Mouse (Mus musculus) limb, embryonic 14.5 days (tissue): Measurements from ENCODE around the gene Antxrl. TPM values are rescaled to one million over a fixed set of nuclear protein-coding genes. Genes with fewer than 3 reads are reported as not detected.

Experiments
- ATAC-seq: fragments of 200-750 bp; cut with Nextera tagmentation; 2 replicates; pipeline ENCODE4 v1.8.0; 2017; ENCODE audit warnings: low read depth, moderate number of reproducible peaks, moderate TSS enrichment; ENCODE audit not compliant: low FRiP score
- DNase-seq: peaks from one replicate; pipeline ENCODE4 v3.0.0-alpha.2; 2015; ENCODE audit warnings: low spot score
- H3K27ac ChIP-seq: fragments of 300-500 bp; sonication (generic); replicated peaks from 2 replicates; pipeline ENCODE4 v1.5.1; 2014; ENCODE audit warnings: low read depth, mild to moderate bottlenecking, low read length, moderate library complexity, mixed read lengths
- H3K27me3 ChIP-seq: fragments of 300-500 bp; sonication (generic); 2 replicates; pipeline ENCODE4 v1.6.1; 2014; ENCODE audit warnings: low read length, mixed read lengths; ENCODE audit not compliant: control insufficient read depth, insufficient read depth
- H3K36me3 ChIP-seq: fragments of 300-500 bp; sonication (generic); 2 replicates; pipeline ENCODE4 v1.6.1; 2014; ENCODE audit warnings: mild to moderate bottlenecking, low read length, moderate library complexity, mixed read lengths; ENCODE audit not compliant: control insufficient read depth, insufficient read depth
- H3K4me1 ChIP-seq: fragments of 300-500 bp; sonication (generic); 2 replicates; pipeline ENCODE4 v1.6.1; 2014; ENCODE audit warnings: antibody characterized with exemption, low read length, mixed read lengths; ENCODE audit not compliant: control insufficient read depth, insufficient read depth
- H3K4me2 ChIP-seq: fragments of 300-500 bp; sonication (generic); replicated peaks from 2 replicates; pipeline ENCODE4 v1.6.1; 2014; ENCODE audit warnings: low read depth, mild to moderate bottlenecking, low read length, moderate library complexity; ENCODE audit not compliant: severe bottlenecking
- H3K4me3 ChIP-seq: fragments of 300-500 bp; sonication (generic); replicated peaks from 2 replicates; pipeline ENCODE4 v1.5.1; 2014; ENCODE audit warnings: low read length
- H3K9ac ChIP-seq: fragments of 300-500 bp; sonication (generic); 2 replicates; pipeline ENCODE4 v1.6.1; 2014; ENCODE audit warnings: mild to moderate bottlenecking, low read depth, low read length, moderate library complexity; ENCODE audit not compliant: severe bottlenecking
- H3K9me3 ChIP-seq: fragments of 300-500 bp; sonication (generic); 2 replicates; pipeline ENCODE4 v1.6.1; 2016; ENCODE audit warnings: low read length; ENCODE audit not compliant: control insufficient read depth
- POLR2A ChIP-seq: fragments of 200-500 bp; IDR thresholded peaks from 2 replicates; pipeline ENCODE4 v1.8.0; 2012; ENCODE audit warnings: inconsistent platforms, mild to moderate bottlenecking, moderate library complexity, borderline replicate concordance; ENCODE audit not compliant: insufficient read depth, insufficient read length; ENCODE audit errors: extremely low read depth
- WGBS: fragments of 180-500 bp; shearing (Covaris S2); extraction: QIAGEN DNeasy Blood & Tissue Kit; methylation state at CpG from one replicate; pipeline ENCODE4 v1.1.7; 2014; 5-methylcytosine and 5-hydroxymethylcytosine counted together
- polyA plus RNA-seq, 2 experiments: library from polyadenylated mRNA; depleted of rRNA in 1 of 2; stranded (reverse) in 1 of 2; unstranded in 1 of 2; fragments of >200 nt; fragmentation: Nextera tagmentation in 1 of 2; extraction: Ambion mirVana in 1 of 2; gene quantifications; 2 replicates each; pipeline versions ENCODE4 v1.2.1 to v1.2.3; 2012 to 2014

Gene Antxrl
- polyA plus RNA-seq, 2 experiments: not detected

DNA sequence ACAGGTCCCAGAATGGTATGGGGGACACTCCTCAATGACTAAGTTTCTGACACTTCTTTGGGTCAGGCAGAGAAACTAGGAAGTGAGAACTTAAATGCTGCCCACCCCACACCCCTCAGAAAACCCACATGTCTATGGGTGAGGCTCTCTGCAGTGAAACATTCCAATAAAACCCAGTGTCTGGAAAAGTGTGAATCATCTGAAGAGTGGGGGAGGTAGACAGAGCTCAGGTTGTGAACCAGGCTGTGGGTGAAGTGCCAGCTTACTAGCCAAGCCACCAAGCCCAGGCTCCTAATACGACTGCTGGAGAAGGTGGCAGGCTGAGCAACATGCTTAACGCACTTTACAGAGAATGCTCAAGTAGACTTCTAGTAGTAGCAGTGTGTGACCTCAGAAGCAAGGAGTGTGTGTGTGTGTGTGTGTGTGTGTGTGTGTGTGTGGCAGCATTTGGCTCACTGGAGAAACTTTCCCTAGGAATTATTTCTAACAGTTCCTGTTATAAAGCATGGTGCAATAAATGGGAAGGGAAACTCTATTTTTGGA, 35.4 kb downstream of the Antxrl start:
- DNase-seq: no peak
- Histone ChIP-seq H3K27me3 (no peaks in the 10 kb centered on the region), H3K27ac (no peak overlapping the region), H3K4me2 (no peak overlapping the region), H3K4me3 (no peak overlapping the region), H3K9me3 (no peaks in the 10 kb centered on the region), H3K36me3 (no peaks in the 10 kb centered on the region), H3K9ac (no peak overlapping the region), H3K4me1 (peaks cover 6% of the 10 kb centered on the region; the same call in 1 of the 2 replicates)
- no peak for TF ChIP-seq POLR2A
- no peak for ATAC-seq
- WGBS: 50% methylated on average over 2 of the region's 2 CpGs

DNA sequence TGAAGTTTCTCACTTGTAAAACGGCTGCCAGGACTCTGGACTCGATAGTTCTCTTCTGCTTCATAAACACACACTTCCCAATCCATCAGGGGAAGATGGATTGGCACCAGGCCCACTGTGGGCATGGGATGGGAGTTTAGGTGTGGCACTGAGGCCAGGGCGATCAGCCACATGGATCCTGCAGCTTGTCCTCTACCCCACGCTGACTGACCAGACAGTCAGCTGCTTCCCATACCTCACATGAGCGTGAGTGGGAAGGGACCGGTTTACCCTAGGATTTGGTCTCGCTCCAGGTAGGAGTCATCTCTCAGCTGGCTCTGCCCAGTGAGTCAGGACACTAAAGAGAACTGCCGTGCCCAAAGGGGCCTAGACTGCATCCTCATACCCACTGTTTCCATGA, 37.3 kb downstream of the Antxrl start:
- ATAC-seq (no peak), DNase-seq (no peak)
- H3K4me3 ChIP-seq: no peak overlapping the region
- WGBS: 80% methylated on average over 8 of the region's 8 CpGs
- H3K4me1 ChIP-seq: peaks cover 6% of the 10 kb centered on the region; the same call in 1 of the 2 replicates
- no peak overlapping the region for H3K27ac ChIP-seq
- H3K9ac ChIP-seq: no peak overlapping the region
- H3K9me3 ChIP-seq: no peaks in the 10 kb centered on the region
- H3K36me3 ChIP-seq: no peaks in the 10 kb centered on the region
- no peaks in the 10 kb centered on the region for H3K27me3 ChIP-seq
- no peak for TF ChIP-seq POLR2A
- H3K4me2 ChIP-seq: no peak overlapping the region

DNA sequence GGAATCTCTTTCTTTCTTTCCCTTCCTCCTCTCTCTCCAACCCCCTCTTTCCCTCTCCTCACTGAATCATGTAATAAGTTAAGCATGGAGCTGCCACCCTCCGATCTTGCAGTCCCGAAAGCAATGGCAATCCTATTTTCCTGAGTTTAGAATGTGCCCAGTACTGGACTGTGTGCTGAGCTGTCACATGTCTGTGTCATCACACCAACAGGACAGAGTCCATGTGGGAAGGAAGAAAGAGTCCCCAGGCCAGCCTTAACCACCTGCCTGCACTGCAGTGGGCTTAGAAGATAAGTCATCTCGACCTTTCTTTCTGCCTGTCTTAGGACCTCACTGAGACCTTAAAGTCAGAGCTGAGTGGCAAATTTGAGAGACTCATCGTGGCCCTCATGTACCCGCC, 39.0 kb downstream of the Antxrl start:
- no peak overlapping the region for H3K4me2 ChIP-seq
- H3K9ac ChIP-seq: no peak overlapping the region
- no peaks in the 10 kb centered on the region for H3K27me3 ChIP-seq
- no peak for TF ChIP-seq POLR2A
- no peak overlapping the region for H3K4me3 ChIP-seq
- DNase-seq (no peak), ATAC-seq (no peak)
- H3K27ac ChIP-seq: no peak overlapping the region
- peaks cover 6% of the 10 kb centered on the region; the same call in 1 of the 2 replicates for H3K4me1 ChIP-seq
- H3K9me3 ChIP-seq: no peaks in the 10 kb centered on the region
- no peaks in the 10 kb centered on the region for H3K36me3 ChIP-seq
- 72% methylated on average over 5 of the region's 5 CpGs for WGBS

DNA sequence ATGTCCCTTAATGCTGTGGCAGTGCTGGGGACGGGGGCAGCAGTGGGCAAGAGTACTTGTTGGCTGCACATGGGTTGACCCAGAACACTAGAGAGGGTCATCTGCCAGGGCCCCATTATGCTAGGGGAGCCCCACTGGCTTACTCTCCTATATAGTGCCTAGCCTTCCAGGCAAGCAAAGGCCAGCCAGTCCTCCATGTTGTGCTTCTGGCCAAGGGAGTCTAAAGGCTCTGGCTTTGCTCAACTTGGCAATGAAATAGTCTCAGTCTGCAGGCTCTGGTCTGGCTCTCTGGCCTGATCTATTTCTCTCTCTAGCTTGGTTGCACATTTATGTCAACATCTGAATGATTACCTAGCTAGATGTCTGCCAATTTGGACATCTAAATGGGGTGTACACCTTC, 40.3 kb downstream of the Antxrl start:
- Histone ChIP-seq H3K36me3 (no peaks in the 10 kb centered on the region), H3K4me2 (no peak overlapping the region), H3K9ac (no peak overlapping the region), H3K9me3 (no peaks in the 10 kb centered on the region), H3K27me3 (no peaks in the 10 kb centered on the region), H3K4me3 (no peak overlapping the region), H3K4me1 (peaks cover 1% of the 10 kb centered on the region; the same call in 1 of the 2 replicates), H3K27ac (no peak overlapping the region)
- ATAC-seq (no peak), DNase-seq (no peak)
- 86% methylated on average over 1 of the region's 1 CpGs for WGBS
- no peak for TF ChIP-seq POLR2A

DNA sequence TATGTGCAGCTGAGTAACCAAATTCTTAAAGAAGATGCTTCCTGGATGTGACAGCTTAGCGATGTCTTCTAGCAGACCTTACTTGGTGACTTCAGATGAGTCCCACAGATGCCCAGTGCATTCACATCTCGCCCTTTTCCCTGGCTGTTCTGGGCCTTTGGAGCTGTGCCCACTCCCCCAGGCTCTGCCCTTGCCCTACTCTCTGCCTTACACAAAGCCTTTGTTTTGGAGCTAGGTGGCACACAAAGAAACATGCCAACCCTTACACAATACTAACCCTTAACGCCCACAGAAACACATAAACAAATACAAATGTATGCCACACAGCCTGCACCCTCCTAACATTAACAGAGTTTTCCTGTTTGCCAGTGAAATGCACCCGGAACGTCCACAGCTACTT, 43.7 kb downstream of the Antxrl start:
- no peak for TF ChIP-seq POLR2A
- H3K4me2 ChIP-seq: no peak overlapping the region
- WGBS: 82% methylated on average over 5 of the region's 5 CpGs
- H3K27ac ChIP-seq: no peak overlapping the region
- no peaks in the 10 kb centered on the region for H3K4me1 ChIP-seq
- no peak for ATAC-seq
- H3K4me3 ChIP-seq: no peak overlapping the region
- DNase-seq: no peak
- no peaks in the 10 kb centered on the region for H3K27me3 ChIP-seq
- H3K9ac ChIP-seq: no peak overlapping the region
- no peaks in the 10 kb centered on the region for H3K9me3 ChIP-seq
- H3K36me3 ChIP-seq: no peaks in the 10 kb centered on the region

DNA sequence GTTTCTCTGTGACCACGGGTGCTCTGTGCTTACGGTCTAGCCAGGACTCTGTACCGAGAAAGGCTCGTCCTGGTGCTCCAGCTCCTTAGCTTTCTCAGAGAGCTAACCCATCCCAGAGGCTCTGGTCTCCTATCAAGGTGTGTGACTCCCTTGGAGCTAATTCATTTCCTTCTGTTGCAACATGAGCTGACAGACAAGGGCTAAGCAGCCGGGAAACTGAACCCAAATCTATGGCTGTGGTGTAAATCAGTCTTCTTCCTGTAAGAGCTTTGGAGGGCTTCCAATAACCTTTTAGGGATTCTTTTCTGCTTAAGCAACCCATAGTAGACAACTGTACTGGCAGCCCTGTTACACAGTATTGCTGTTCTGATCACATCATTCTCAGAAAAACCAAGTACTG, 50.1 kb downstream of the Antxrl start, which contains the start of gene A630023A22Rik:
Gene A630023A22Rik (minus strand): TSS at position 154 of the 400 bp plus-strand sequence.
- DNase-seq (peak; percentile 59), ATAC-seq (no peak)
- Histone ChIP-seq H3K4me3 (no peak within 1 kb of the TSS), H3K36me3 (no peaks in the 10 kb centered on the region), H3K9me3 (no peaks in the 10 kb centered on the region), H3K9ac (no peak within 1 kb of the TSS), H3K4me1 (peaks cover 4% of the 10 kb centered on the region; the same call in 1 of the 2 replicates), H3K27me3 (no peaks in the 10 kb centered on the region), H3K4me2 (no peak within 1 kb of the TSS), H3K27ac (no peak within 1 kb of the TSS)
- TF ChIP-seq POLR2A: no peak
- 59% methylated on average over 5 of the region's 5 CpGs for WGBS
